Mouse (Mus musculus) midbrain, embryonic 14.5 days (tissue): Measurements from ENCODE around the gene Adh4. TPM values are rescaled to one million over a fixed set of nuclear protein-coding genes. Genes with fewer than 3 reads are reported as not detected.
"Not testable (repeated sequence)": the region's sequence is repeated elsewhere in the genome, so short reads cannot be mapped to it uniquely, and the experiment has no call there.

Experiments
- ATAC-seq: fragments of 200-750 bp; cut with Nextera tagmentation; 2 replicates; pipeline ENCODE4 v1.8.0; 2017; ENCODE audit warnings: moderate number of reproducible peaks, moderate library complexity; ENCODE audit not compliant: low FRiP score, low TSS enrichment
- DNase-seq: peaks from one replicate; pipeline ENCODE4 v3.0.0-alpha.2; 2015
- H3K27ac ChIP-seq: fragments of 300-500 bp; sonication (generic); replicated peaks from 2 replicates; pipeline ENCODE4 v1.5.1; 2014; ENCODE audit warnings: mild to moderate bottlenecking, low read depth, low read length, moderate library complexity
- H3K27me3 ChIP-seq: fragments of 300-500 bp; sonication (generic); 2 replicates; pipeline ENCODE4 v1.6.1; 2014; ENCODE audit warnings: low read length, control low read depth, mixed read lengths; ENCODE audit not compliant: control insufficient read depth, insufficient read depth
- H3K36me3 ChIP-seq: fragments of 300-500 bp; sonication (generic); 2 replicates; pipeline ENCODE4 v1.6.1; 2014; ENCODE audit warnings: low read length, control low read depth; ENCODE audit not compliant: control insufficient read depth, insufficient read depth
- H3K4me1 ChIP-seq: fragments of 300-500 bp; sonication (generic); 2 replicates; pipeline ENCODE4 v1.6.1; 2014; ENCODE audit warnings: mild to moderate bottlenecking, antibody characterized with exemption, low read length, control low read depth; ENCODE audit not compliant: control insufficient read depth, insufficient read depth
- H3K4me2 ChIP-seq: fragments of 300-500 bp; sonication (generic); 2 replicates; pipeline ENCODE4 v1.6.1; 2014; ENCODE audit warnings: mild to moderate bottlenecking, low read length, moderate library complexity
- H3K4me3 ChIP-seq: fragments of 300-500 bp; sonication (generic); replicated peaks from 2 replicates; pipeline ENCODE4 v1.5.1; 2014; ENCODE audit warnings: low read depth, low read length
- H3K9ac ChIP-seq: fragments of 300-500 bp; sonication (generic); replicated peaks from 2 replicates; pipeline ENCODE4 v1.6.1; 2014; ENCODE audit warnings: mild to moderate bottlenecking, low read length, moderate library complexity
- H3K9me3 ChIP-seq: fragments of 300-500 bp; sonication (generic); 2 replicates; pipeline ENCODE4 v1.6.1; 2016; ENCODE audit warnings: low read length, control low read depth, mixed read lengths; ENCODE audit not compliant: control insufficient read depth
- WGBS: fragments of 180-500 bp; shearing (Covaris S2); extraction: QIAGEN DNeasy Blood & Tissue Kit; methylation state at CpG from one replicate; pipeline ENCODE4 v1.1.7; 2014; 5-methylcytosine and 5-hydroxymethylcytosine counted together
- polyA plus RNA-seq: library from polyadenylated mRNA; unstranded; fragments of >200 nt; fragmentation: Nextera tagmentation; extraction: Ambion mirVana; gene quantifications from 2 replicates; pipeline ENCODE4 v1.2.1, GENCODE M21; 2014

The Adh4 gene
- polyA plus RNA-seq, 1 experiment from 2014 or later = not detected

- H3K27me3 ChIP-seq = no peaks in the 10 kb centered on the region
Observed at GRCm38 (mm10) chr3:138454234-138454633, 39.0 kb downstream of the Adh4 start.

GRCm38 (mm10) chr3:138454711-138455435 lies 39.6 kb downstream of the Adh4 start:
- H3K4me2 ChIP-seq = no peak overlapping the region
- ATAC-seq = no peak
- H3K9ac ChIP-seq = no peak overlapping the region
- WGBS = 93% methylated on average over 13 of the region's 13 CpGs
- no peak overlapping the region for H3K4me3 ChIP-seq
- H3K27ac ChIP-seq = no peak overlapping the region
- no peaks in the 10 kb centered on the region for H3K4me1 ChIP-seq
- no peaks in the 10 kb centered on the region for H3K9me3 ChIP-seq
- H3K36me3 ChIP-seq = peaks cover 94% of the 10 kb centered on the region
- no peaks in the 10 kb centered on the region for H3K27me3 ChIP-seq
- DNase-seq = no peak

More at GRCm38 (mm10) chr3:138454234-138454633, 39.0 kb downstream of the Adh4 start:
- Histone ChIP-seq H3K36me3 (peaks cover 94% of the 10 kb centered on the region), H3K4me1 (no peaks in the 10 kb centered on the region), H3K27ac (no peak overlapping the region), H3K9me3 (no peaks in the 10 kb centered on the region), H3K4me3 (no peak overlapping the region), H3K9ac (no peak overlapping the region), H3K4me2 (no peak overlapping the region)
- ATAC-seq (no peak), DNase-seq (no peak)
- WGBS = 96% methylated on average over 1 of the region's 1 CpGs

- Histone ChIP-seq H3K27me3 (no peaks in the 10 kb centered on the region), H3K9me3 (no peaks in the 10 kb centered on the region), H3K4me1 (no peaks in the 10 kb centered on the region), H3K9ac (no peak overlapping the region), H3K27ac (no peak overlapping the region), H3K4me3 (no peak overlapping the region), H3K4me2 (no peak overlapping the region), H3K36me3 (peaks cover 89% of the 10 kb centered on the region)
- DNase-seq (no peak), ATAC-seq (no peak)
- 95% methylated on average over 3 of the region's 3 CpGs for WGBS
Observed at GRCm38 (mm10) chr3:138458441-138458840, 43.2 kb downstream of the Adh4 start.

- peaks cover 84% of the 10 kb centered on the region for H3K36me3 ChIP-seq
- no peaks in the 10 kb centered on the region for H3K9me3 ChIP-seq
- H3K4me2 ChIP-seq = no peak overlapping the region
- no peak overlapping the region for H3K4me3 ChIP-seq
- H3K9ac ChIP-seq = no peak overlapping the region
- H3K4me1 ChIP-seq = no peaks in the 10 kb centered on the region
- no peaks in the 10 kb centered on the region for H3K27me3 ChIP-seq
- ATAC-seq (no peak), DNase-seq (peak; percentile 37)
- WGBS = 85% methylated on average over 13 of the region's 13 CpGs
- no peak overlapping the region for H3K27ac ChIP-seq
Observed at GRCm38 (mm10) chr3:138460260-138460659, 45.0 kb downstream of the Adh4 start.

GRCm38 (mm10) chr3:138461832-138462231 lies 46.6 kb downstream of the Adh4 start:
- Histone ChIP-seq H3K9ac (no peak overlapping the region), H3K4me1 (no peaks in the 10 kb centered on the region), H3K27ac (no peak overlapping the region), H3K4me2 (no peak overlapping the region), H3K4me3 (no peak overlapping the region), H3K27me3 (no peaks in the 10 kb centered on the region), H3K9me3 (no peaks in the 10 kb centered on the region), H3K36me3 (peaks cover 82% of the 10 kb centered on the region)
- ATAC-seq (no peak), DNase-seq (no peak)
- WGBS = 77% methylated on average over 3 of the region's 3 CpGs

GRCm38 (mm10) chr3:138463137-138463536 lies 47.9 kb downstream of the Adh4 start:
- 0 out of 2 replicates have a peak, but pooled peaks have one; percentile 50 for ATAC-seq
- Histone ChIP-seq H3K36me3 (peaks cover 81% of the 10 kb centered on the region), H3K9ac (no peak overlapping the region), H3K4me1 (no peaks in the 10 kb centered on the region), H3K4me2 (no peak overlapping the region), H3K27me3 (no peaks in the 10 kb centered on the region), H3K4me3 (no peak overlapping the region), H3K27ac (no peak overlapping the region), H3K9me3 (no peaks in the 10 kb centered on the region)
- peak; percentile 82 for DNase-seq
- 87% methylated on average over 2 of the region's 2 CpGs for WGBS

- 92% methylated on average over 6 of the region's 6 CpGs for WGBS
- ATAC-seq (no peak), DNase-seq (no peak)
- Histone ChIP-seq H3K4me1 (no peaks in the 10 kb centered on the region), H3K27ac (no peak overlapping the region), H3K9ac (no peak overlapping the region), H3K4me2 (no peak overlapping the region), H3K4me3 (no peak overlapping the region), H3K27me3 (no peaks in the 10 kb centered on the region), H3K9me3 (no peaks in the 10 kb centered on the region), H3K36me3 (peaks cover 81% of the 10 kb centered on the region)
Observed at GRCm38 (mm10) chr3:138463807-138464206, 48.5 kb downstream of the Adh4 start.

GRCm38 (mm10) chr3:138464573-138465147 lies 49.4 kb downstream of the Adh4 start:
- no peak for DNase-seq
- Histone ChIP-seq H3K4me3 (no peak overlapping the region), H3K9ac (no peak overlapping the region), H3K9me3 (no peaks in the 10 kb centered on the region), H3K27ac (no peak overlapping the region), H3K36me3 (peaks cover 82% of the 10 kb centered on the region), H3K4me1 (no peaks in the 10 kb centered on the region), H3K27me3 (no peaks in the 10 kb centered on the region), H3K4me2 (no peak overlapping the region)
- 86% methylated on average over 16 of the region's 16 CpGs for WGBS
- no peak for ATAC-seq

- H3K9ac ChIP-seq, DNase-seq, H3K4me1 ChIP-seq, H3K27ac ChIP-seq, H3K4me2 ChIP-seq, H3K9me3 ChIP-seq, H3K27me3 ChIP-seq, ATAC-seq, H3K4me3 ChIP-seq: not testable (repeated sequence)
- peaks cover 79% of the 10 kb centered on the region for H3K36me3 ChIP-seq
- 90% methylated on average over 1 of the region's 1 CpGs for WGBS
Observed at GRCm38 (mm10) chr3:138466656-138467055, 51.4 kb downstream of the Adh4 start.
